Mouse (Mus musculus): ENCODE measurements at regions not wholly inside any gene's neighbourhood (a gene's known extent, or its start where the extent isn't known, plus 50 kb on each side); places are given as distances from the start of the nearest gene placed in this dataset.
"Not testable (repeated sequence)": the region's sequence is repeated elsewhere in the genome, so short reads cannot be mapped to it uniquely, and the experiment has no call there.

- no peak for DNase-seq (ENCODE audit: low read depth)
Measured at GRCm38 (mm10) chr7:39727935-39728557, 210.5 kb downstream of the Zfp619 start.

DNA sequence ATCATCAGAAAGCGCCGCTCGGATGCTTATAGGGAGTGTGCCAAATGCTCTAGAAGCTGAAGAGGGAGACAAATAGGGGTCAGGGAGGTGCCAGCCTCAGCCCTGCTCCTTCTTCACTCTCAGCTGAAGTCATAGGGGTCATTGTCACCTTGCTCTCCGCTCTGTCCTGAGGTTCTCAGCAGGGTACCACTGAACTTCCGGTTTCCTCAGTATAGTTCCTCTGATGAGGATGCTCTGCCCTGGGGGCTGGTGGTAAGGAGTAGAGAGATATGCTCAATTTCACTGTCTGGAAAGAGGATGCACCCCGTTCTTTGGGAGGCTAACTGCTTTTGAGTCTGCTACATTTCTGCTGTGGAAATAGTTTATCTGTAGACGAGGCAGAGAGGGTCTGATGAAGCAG lies 211.4 kb downstream of the Zfp619 start:
- no peak for DNase-seq (ENCODE audit: low read depth)

- DNase-seq (ENCODE audit: low read depth): no peak
Measured at GRCm38 (mm10) chr7:39729723-39730122, 212.2 kb downstream of the Zfp619 start.

GRCm38 (mm10) chr7:39732790-39733189 lies 215.2 kb downstream of the Zfp619 start:
- DNase-seq (ENCODE audit: low read depth): no peak

GRCm38 (mm10) chr7:39748395-39748794 lies 230.8 kb downstream of the Zfp619 start:
- DNase-seq (ENCODE audit: low read depth): not testable (repeated sequence)

- DNase-seq (ENCODE audit: low read depth): no peak
Measured at GRCm38 (mm10) chr7:39750448-39750847, 232.9 kb downstream of the Zfp619 start.

DNA sequence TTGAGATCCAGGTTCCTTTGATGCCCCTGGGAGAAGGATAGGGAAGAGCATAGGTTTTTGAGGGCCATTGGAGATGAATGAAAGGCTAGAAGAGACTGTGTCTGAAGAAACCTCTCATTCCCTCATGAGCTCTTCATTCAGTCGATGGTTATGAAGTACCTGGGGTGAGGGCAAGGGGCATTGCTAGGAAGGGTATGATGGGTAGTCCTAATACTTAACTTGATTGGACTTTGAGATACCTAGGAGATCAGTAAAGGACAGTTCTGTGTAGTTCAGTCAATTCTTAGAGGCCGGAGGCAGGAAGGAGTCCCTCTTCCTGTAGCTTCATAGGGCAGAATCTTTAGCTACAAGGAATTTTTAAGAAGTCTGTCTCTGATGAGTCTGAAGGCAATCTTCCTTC lies 246.8 kb downstream of the Zfp619 start:
- no peak for DNase-seq (ENCODE audit: low read depth)

- DNase-seq (ENCODE audit: low read depth): no peak
Measured at GRCm38 (mm10) chr7:39765094-39765493, 247.5 kb downstream of the Zfp619 start.

GRCm38 (mm10) chr7:39773291-39773690 lies 255.7 kb downstream of the Zfp619 start:
- DNase-seq (ENCODE audit: low read depth): no peak

- DNase-seq (ENCODE audit: low read depth): no peak
Measured at GRCm38 (mm10) chr7:39789321-39789720, 271.8 kb downstream of the Zfp619 start.

DNA sequence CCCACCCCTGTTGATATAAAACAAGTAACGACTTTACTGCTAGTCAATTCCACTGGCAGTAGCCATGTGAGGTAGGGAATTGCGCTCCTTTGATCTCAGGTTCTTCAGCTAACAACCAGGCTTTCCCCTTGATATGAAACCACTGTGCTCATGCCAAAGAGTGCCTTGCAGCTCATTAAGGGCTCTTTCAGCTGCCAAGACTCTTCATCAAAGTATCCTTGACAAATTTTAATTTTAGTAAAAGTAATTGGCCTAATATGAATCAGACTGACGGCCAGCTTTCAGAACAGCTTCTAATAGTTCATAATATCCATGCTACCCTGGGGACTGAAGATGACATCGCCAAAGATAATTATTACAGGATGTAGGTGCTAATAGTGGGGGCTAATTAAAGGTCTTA lies 272.3 kb downstream of the Zfp619 start:
- DNase-seq (ENCODE audit: low read depth): no peak

DNA sequence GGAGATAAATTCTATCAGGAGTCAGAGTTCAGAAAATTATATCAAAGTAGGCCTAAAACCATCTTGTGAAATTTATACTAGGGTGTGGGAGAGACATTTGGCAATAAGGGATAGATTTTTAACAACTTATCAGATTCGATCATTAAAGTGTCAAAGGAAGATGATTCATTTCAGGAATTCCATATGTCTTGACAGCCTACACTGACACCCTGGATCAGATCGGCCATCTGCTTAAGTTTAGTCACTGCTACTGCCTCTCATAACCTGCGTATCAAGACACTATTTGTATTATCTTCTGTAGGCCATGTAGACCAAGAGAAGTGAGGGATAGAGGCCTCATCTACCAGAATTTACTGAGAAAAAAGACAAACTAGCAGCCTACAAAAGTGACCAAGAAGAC lies 277.2 kb downstream of the Zfp619 start:
- no peak for DNase-seq (ENCODE audit: low read depth)

GRCm38 (mm10) chr7:39804276-39804675 lies 286.7 kb downstream of the Zfp619 start:
- DNase-seq (ENCODE audit: low read depth): no peak

- no peak for DNase-seq (ENCODE audit: low read depth)
Measured at GRCm38 (mm10) chr7:39818036-39818435, 300.5 kb downstream of the Zfp619 start.

DNA sequence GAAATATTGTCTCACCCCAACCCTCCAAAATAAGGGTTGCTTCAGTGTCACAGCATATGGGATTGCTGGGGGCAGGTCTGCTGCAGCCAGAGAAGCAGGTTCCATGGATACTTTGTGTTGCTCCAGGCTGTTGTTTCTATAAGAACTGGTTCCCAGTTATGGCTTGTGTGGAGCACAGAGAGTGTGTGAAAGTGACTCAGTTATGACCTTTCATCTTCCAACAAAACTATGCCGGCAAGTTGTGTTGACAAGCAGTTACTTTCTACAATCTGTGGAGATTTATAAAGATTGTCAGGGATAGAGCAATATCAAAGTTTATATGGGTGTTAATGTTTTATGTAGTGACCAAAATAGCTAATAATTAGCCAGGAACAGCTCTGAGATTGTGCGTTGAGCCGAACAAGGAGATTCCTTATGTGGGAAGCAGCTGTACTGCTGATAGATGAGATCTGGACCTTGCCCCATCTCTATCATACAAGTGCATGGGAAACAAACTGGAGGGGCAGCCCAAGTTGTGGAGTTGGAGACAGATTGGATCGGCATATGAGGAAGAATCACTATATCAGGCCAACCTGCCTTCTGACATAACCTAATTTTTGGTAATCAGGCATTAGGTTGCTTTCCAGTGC lies 305.1 kb downstream of the Zfp619 start:
- DNase-seq (ENCODE audit: low read depth): no peak

GRCm38 (mm10) chr7:39828378-39828777 lies 310.8 kb downstream of the Zfp619 start:
- no peak for DNase-seq (ENCODE audit: low read depth)

- no peak for DNase-seq (ENCODE audit: low read depth)
Measured at GRCm38 (mm10) chr7:39830831-39831230, 313.3 kb downstream of the Zfp619 start.

DNA sequence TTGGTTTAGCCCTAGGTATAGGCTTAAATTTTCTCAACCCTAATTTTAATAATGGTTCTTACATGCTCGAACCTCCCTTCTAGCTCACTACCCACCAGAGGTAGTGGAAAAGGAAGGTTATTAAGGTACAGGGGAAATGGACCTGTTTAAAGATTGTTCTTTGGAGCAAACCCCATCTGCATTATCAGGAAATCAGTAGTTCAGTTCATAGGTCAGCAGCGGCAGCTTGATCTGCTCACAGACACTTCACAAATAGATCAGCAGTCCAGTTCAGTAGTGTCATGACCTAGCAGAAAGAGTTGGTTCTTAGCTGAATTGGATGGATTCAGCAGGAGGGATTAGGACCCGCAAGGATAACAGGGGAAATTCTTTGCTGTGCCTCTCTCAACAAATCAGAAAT lies 324.4 kb downstream of the Zfp619 start:
- no peak for DNase-seq (ENCODE audit: low read depth)

GRCm38 (mm10) chr7:39847914-39848782 lies 330.6 kb downstream of the Zfp619 start:
- peak; percentile 1 for DNase-seq (ENCODE audit: low read depth)

DNA sequence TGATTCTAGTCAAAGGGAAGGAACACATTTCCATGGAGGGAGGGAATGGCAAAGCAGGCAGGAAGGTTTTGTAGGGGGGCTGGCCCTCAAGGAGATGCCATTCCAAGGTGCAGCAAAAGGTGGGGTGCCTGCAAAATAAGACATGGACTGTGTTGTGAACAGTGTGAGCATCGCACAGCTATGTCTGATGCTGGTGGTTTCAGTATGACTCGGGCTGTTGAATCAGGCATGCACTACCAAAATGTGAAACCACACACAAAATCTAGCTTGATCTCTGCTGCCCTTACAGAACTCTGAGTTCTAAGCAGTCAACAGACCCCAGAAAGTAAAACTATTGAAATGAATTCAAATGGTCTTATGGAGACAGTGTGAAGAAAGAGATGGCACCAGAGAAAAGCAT lies 339.7 kb downstream of the Zfp619 start:
- DNase-seq (ENCODE audit: low read depth): no peak

- DNase-seq (ENCODE audit: low read depth): no peak
Measured at GRCm38 (mm10) chr7:39862835-39863234, 345.3 kb downstream of the Zfp619 start.

DNA sequence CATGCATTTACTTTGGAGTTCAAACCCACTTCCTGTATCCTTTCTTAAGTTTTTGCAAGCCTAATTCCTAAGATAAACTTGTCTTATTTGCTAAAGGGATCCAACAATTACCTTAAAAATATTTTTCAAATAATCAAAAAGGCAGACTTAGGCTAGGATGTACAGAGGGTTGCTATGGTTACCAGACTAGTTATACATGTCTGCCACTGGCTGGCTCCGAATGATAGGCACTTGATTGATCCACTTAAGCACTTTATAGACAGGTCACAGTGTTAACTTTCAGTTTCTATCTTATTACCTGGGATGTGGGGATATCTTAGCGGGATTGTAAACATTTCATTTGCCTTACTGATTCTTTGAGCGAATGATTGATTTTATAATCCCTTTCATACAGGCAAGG lies 346.6 kb downstream of the Zfp619 start:
- no peak for DNase-seq (ENCODE audit: low read depth)

GRCm38 (mm10) chr7:39864781-39865180 lies 347.2 kb downstream of the Zfp619 start:
- DNase-seq (ENCODE audit: low read depth): no peak
